8 mouse cellular contexts compared by ENCODE assay signal in the genomic region with DNA sequence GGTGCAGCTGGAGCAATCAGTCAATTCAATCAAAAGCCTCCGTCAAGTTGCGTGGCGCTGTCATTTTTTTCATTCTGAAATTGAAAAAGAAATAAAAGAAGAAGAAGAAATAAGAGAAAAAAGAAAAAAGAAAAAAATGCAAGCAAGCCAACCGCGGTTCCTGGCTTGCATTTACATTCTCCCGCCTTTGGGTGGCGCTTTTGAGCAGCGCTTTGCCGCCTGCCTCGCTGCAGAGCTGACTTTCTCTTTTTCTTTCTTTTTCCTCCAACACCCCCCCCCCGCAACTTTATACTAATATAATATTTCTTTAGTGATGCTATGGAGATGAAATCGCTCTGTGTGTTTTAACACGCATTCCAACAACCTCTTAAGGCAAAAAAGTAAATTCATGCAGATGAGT.
DNase-seq lines count a peak whose midpoint lies in the region; ATAC-seq lines count a peak whose summit lies in the region.

No protein-coding gene starts in this region.

- DNase-seq in layer of hippocampus, postnatal 10 days (ENCODE audit: low spot score in 2 of 2), result peak; percentile 38 to 60
- DNase-seq in layer of hippocampus, adult 8-10 months (ENCODE audit: low spot score in 2 of 2), result no peak
- peak; percentile 6 to 40 for DNase-seq in adrenal gland, postnatal 36 days
- DNase-seq in lung, postnatal 10 days, result peak; percentile 57
- no peak for DNase-seq in frontal cortex, postnatal 25 days (ENCODE audit: low spot score in 2 of 2)

- WGBS in embryonic facial prominence, embryonic 15.5 days, result 5% methylated on average over 13 of the region's 13 CpGs
- 6% methylated on average over 13 of the region's 13 CpGs for WGBS in hindbrain, embryonic 15.5 days
- 5% methylated on average over 13 of the region's 13 CpGs for WGBS in stomach, embryonic 16.5 days

- H3K36me3 ChIP-seq in embryonic facial prominence, embryonic 15.5 days, result no peaks in the 10 kb centered on the region
- no peaks in the 10 kb centered on the region for H3K36me3 ChIP-seq in hindbrain, embryonic 15.5 days
- H3K36me3 ChIP-seq in stomach, embryonic 16.5 days (ENCODE audit: control insufficient read depth, insufficient read depth, low read length), result no peaks in the 10 kb centered on the region

- peaks cover 5% of the 10 kb centered on the region for H3K27me3 ChIP-seq in embryonic facial prominence, embryonic 15.5 days
- 0 out of 2 replicates have a peak, but pooled peaks cover 4% of the 10 kb centered on the region for H3K27me3 ChIP-seq in hindbrain, embryonic 15.5 days
- H3K27me3 ChIP-seq in stomach, embryonic 16.5 days (ENCODE audit: control insufficient read depth, insufficient read depth, low read length), result no peaks in the 10 kb centered on the region; the same call in 1 of the 2 replicates

- no peaks in the 10 kb centered on the region for H3K9me3 ChIP-seq in embryonic facial prominence, embryonic 15.5 days (replicated peaks)
- no peaks in the 10 kb centered on the region for H3K9me3 ChIP-seq in hindbrain, embryonic 15.5 days
- H3K9me3 ChIP-seq in stomach, embryonic 16.5 days (replicated peaks; ENCODE audit: control insufficient read depth, low read length), result no peaks in the 10 kb centered on the region

- H3K27ac ChIP-seq in embryonic facial prominence, embryonic 15.5 days (replicated peaks), result no peak overlapping the region
- H3K27ac ChIP-seq in hindbrain, embryonic 15.5 days (replicated peaks), result no peak overlapping the region
- H3K27ac ChIP-seq in stomach, embryonic 16.5 days (ENCODE audit: low read length), result no peak overlapping the region

- no peak for ATAC-seq in embryonic facial prominence, embryonic 15.5 days (ENCODE audit: insufficient number of reproducible peaks, low FRiP score, low TSS enrichment, low read depth)
- no peak for ATAC-seq in hindbrain, embryonic 15.5 days (ENCODE audit: low FRiP score, low read depth)
- ATAC-seq in stomach, embryonic 16.5 days (ENCODE audit: insufficient read depth, low FRiP score), result no peak

- peaks cover 12% of the 10 kb centered on the region for H3K4me1 ChIP-seq in embryonic facial prominence, embryonic 15.5 days
- H3K4me1 ChIP-seq in hindbrain, embryonic 15.5 days (replicated peaks), result peaks cover 34% of the 10 kb centered on the region
- no peaks in the 10 kb centered on the region for H3K4me1 ChIP-seq in stomach, embryonic 16.5 days (ENCODE audit: control insufficient read depth, insufficient read depth, low read length)

- H3K4me2 ChIP-seq in embryonic facial prominence, embryonic 15.5 days (replicated peaks), result peak overlapping the region; percentile 34
- H3K4me2 ChIP-seq in hindbrain, embryonic 15.5 days, result peak overlapping the region; percentile 28
- peak overlapping the region; percentile 36 for H3K4me2 ChIP-seq in stomach, embryonic 16.5 days (ENCODE audit: low read depth, low read length)

- H3K4me3 ChIP-seq in embryonic facial prominence, embryonic 15.5 days (replicated peaks), result peak overlapping the region; percentile 28
- peak overlapping the region; percentile 9 for H3K4me3 ChIP-seq in hindbrain, embryonic 15.5 days
- H3K4me3 ChIP-seq in stomach, embryonic 16.5 days (replicated peaks; ENCODE audit: low read length), result peak overlapping the region; percentile 11

- H3K9ac ChIP-seq in embryonic facial prominence, embryonic 15.5 days, result no peak overlapping the region; the same call in 1 of the 2 replicates
- H3K9ac ChIP-seq in hindbrain, embryonic 15.5 days, result no peak overlapping the region
- no peak overlapping the region for H3K9ac ChIP-seq in stomach, embryonic 16.5 days (ENCODE audit: low read length)

Comparison
In these comparisons a context has a peak if more than half of its experiments do, and no peak if none do; other contexts are left out.
1. DNase-seq: peak in layer of hippocampus, postnatal 10 days (2 of 2), adrenal gland, postnatal 36 days (2 of 2) and lung, postnatal 10 days (single experiment); none in layer of hippocampus, adult 8-10 months (0 of 2) and frontal cortex, postnatal 25 days (0 of 2).
2. Peak in every context shown above with its lines, with median percentiles within 50 percentile points of each other: H3K4me2 ChIP-seq and H3K4me3 ChIP-seq.